Mouse (Mus musculus) brain, embryonic 14.5 days (tissue): ENCODE measurements around the gene Fndc4.

Experiments used
- CTCF ChIP-seq: fragments of 200-500 bp; IDR thresholded peaks from 2 replicates; pipeline ENCODE4 v1.5.1; 2012; ENCODE audit warnings: inconsistent platforms, mild to moderate bottlenecking, moderate library complexity, borderline replicate concordance; ENCODE audit not compliant: insufficient read depth, insufficient read length; ENCODE audit errors: extremely low read depth
- POLR2A ChIP-seq: fragments of 200-500 bp; IDR thresholded peaks from 2 replicates; pipeline ENCODE4 v1.6.1; 2012; ENCODE audit warnings: mild to moderate bottlenecking, inconsistent platforms, borderline replicate concordance; ENCODE audit not compliant: poor library complexity, insufficient read depth, insufficient read length, severe bottlenecking; ENCODE audit errors: extremely low read depth

DNA sequence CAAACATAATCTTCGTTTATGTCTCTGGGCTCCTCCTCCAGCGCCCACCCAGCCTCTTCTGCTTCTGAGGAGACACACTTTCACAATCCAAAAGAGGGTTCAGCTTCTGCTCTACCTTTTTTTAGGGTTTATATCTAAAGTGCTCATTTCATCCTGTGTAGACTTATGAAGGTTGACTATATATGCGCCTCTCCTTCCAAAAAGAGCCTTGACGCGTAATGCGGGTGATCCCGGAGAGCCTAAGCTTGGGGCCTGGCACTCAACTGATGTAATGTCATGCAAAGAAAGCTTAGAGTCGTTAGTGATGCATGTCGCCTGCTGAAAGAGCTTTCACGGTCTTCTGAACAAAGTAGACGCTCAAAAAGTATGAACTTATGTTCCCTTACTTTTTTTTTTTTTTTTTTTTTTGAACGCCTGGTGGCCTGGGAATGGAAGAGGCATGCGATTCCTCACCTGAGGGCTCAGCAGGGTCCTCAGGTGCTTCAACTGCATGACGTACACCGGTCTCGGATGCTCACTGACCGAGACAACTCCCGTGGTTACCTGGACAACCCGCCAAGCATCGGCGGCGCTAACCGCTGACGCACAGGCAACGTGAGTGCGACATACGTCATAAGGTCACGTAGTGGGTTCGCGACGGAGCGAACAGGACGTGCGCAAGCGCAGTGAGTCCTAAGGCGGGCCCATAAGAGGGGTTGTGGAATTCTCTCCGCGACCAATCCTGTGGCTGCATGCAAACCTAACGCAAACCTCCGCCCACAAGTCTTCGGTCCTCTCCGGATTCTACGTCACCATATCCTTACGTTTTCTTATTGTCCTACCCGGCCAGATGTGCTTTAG lies 5.1 kb downstream of the Fndc4 start, which contains the start of gene Ift172:
- TF ChIP-seq POLR2A (no peak), CTCF (no peak)
